Mouse (Mus musculus) frontal cortex, postnatal 10 days (tissue): Measurements from ENCODE around the gene Pcnx3.
"Not testable (repeated sequence)": the region's sequence is repeated elsewhere in the genome, so short reads cannot be mapped to it uniquely, and the experiment has no call there.

ENCODE experiments used
- DNase-seq, 2 experiments: peaks; one replicate each; pipeline ENCODE4 v3.0.0; 2022; ENCODE audit warnings: low spot score in 2 of 2, mixed read lengths in 1 of 2

Pcnx3 gene

GRCm38 (mm10) chr19:5713255-5713654 lies 24.5 kb upstream of the Pcnx3 start:
- no peak for DNase-seq

DNA sequence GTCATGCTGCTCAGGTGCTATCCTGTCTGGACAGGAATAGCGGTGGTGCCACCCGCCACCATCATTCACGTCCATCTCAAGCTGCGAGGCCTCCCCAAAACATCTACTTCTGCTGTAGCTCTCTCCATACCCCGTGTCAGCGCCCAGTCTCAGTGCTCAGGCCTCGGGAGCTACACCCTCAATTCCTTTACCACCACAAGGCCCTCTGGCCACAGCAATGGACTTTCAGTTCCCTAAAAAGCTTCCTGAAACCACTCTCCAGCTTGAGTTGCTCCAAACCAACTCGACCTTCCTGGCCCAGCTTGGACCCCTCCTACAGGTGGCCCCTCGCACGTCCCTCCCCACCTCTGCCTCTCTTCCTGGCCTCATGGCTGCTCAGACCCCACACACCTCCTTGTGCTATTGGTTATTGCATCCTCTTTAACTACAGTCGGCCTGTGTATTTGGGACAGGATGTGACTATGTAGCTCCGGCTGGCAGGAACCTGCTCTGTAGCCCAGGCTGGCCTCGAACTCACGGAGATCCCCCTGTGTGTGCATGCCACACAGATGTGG lies 23.3 kb upstream of the Pcnx3 start:
- DNase-seq = no peak

DNA sequence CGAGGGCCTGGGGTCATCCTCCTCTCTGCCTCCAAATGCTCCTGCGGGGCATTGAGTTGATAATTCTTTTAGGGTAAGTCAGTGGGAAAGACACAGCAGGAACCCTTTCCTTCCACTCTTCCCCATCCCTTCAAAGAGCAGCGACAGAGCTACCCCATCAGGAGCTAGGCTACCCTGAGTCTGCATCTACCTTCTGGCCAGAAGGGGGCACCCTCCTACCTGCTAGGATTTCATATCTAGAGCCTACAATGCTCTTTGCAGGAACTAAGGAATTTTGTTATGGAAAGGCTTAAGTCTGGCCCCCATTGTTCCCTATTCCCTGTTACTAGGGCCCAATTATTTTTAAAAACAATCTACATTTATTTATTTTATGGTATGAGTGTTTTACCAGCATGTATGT lies 22.5 kb upstream of the Pcnx3 start:
- peak in 1 of 2 experiments; percentile 67 for DNase-seq

- no peak for DNase-seq
Observed at GRCm38 (mm10) chr19:5710581-5710980, 21.9 kb upstream of the Pcnx3 start.

- no peak for DNase-seq
Observed at GRCm38 (mm10) chr19:5710068-5710467, 21.4 kb upstream of the Pcnx3 start.

DNA sequence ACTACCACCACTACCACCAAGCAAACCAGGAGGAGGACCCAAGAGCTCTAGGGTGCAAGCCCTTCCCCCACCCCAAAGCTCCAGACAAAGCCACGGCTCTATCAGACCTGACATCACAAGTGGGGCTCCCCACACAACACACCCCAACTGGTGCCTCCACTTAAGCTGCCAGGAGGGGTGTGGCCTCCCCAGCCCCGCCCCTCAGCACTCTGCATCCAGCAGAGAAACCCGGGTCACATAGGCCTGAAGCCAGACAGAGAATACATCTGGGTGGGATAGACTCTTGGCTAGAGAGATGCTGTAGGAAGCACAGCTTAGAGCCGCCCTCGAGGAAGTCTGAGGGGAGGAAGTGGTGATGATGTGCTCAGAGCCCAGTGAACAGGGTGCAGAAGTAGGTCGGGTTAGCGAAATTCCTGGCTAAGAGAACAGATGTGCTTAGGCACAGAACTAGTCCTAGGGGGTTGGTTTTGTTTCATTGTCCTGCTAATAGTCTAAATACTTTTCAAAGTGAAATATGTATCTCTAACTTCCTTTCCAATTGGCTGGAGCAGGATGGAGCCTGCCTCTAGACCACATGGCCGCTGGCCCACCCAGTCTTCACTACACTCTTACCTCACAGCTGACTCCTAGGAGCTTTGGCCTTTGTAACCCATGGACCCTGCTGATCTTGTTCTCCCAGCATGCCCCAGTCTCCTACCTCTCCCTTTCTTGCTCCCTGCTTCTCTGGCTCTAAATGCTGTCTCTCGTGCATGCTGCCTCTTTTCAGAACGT lies 16.3 kb upstream of the Pcnx3 start:
- no peak for DNase-seq

DNA sequence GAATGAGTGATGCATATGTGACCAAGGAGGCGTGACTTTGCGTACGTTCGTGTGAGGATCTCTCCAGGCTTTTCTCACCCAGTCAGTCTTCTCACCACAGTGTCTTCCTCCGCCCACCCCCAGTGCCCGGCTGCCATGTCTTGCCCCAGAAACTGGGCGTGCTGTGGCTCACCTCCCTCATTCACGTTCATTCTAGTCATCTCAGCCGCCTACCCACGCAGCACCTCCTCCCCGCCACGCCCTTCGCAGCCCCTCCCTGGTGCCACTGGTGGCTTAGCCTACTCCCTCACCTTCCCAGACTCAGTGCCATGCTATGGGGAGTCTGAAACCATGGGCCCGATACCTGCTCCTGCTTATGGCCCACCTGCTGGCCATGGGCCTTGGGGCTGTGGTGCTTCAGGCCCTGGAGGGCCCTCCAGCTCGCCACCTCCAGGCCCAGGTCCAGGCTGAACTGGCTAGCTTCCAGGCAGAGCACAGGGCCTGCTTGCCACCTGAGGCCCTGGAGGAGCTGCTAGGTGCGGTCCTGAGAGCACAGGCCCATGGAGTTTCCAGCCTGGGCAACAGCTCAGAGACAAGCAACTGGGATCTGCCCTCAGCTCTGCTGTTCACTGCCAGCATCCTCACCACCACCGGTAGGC lies 15.6 kb upstream of the Pcnx3 start, which contains the start of gene Kcnk7:
Gene Kcnk7 (plus strand): TSS at position 205 of the 638 bp plus-strand sequence.
- no peak for DNase-seq

- no peak for DNase-seq
Observed at GRCm38 (mm10) chr19:5695849-5696462, 7.2 kb upstream of the Pcnx3 start.

DNA sequence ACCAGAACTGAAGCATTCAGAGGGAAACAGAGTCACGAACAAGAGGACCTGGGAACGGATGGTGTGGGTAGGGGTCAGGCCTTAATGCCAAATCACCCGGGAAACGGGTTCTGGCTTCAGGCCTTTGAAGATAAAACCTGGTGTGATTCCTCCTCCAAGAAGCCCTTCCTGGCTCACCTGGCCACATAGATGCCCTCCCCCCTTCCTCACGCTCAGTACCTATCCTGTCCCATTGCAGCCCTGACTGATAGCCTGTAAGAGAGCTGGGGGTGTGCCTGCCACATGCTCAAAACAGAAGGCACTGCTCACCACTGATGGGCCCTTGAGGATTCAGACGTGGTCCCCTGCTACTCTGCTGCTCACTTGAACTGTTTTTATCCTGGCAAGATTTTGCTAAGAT lies 5.1 kb upstream of the Pcnx3 start:
- DNase-seq = no peak

- no peak for DNase-seq
Observed at GRCm38 (mm10) chr19:5692913-5693396, 4.2 kb upstream of the Pcnx3 start.

DNA sequence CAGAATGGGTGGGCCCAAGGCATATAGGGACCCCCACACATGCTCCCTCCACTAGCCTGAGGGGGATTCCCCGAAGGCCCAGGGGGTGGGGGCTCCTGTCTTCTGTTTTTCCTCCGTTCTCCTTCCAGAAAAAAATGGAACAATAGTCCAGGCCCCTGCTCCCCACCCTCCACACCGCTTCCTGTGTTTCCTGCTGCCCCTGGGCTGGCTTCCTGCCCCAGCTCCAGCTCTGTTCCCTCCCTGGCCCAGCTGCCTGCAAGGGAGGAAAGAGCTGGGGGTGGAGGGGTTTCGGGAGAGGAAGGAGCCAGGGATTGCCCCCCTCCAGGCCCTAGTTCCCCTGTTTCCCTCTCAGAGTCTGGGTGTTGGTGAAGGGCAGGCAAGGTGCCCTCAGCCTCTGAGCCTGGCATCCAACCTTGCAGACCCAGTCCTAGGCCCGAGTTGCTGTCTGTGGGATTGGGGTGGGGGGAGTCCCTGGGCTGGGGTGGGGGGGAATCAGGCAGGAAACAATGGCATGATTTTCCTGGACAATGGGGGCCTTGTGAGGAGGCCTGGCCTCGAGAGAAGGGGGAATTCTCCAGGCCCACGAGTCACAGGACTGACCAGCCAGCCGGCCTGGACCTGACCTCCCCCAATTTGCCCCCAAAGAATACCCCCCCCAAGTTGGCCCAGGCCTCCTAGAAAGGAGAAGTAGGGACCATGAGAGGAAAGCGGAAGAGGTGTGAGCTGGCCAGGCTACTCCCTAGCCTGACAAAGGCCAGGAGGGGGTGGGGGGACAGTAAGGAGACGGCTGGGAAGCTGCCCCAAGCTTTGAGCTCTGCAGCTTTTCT lies 3.6 kb upstream of the Pcnx3 start:
- no peak for DNase-seq

GRCm38 (mm10) chr19:5691601-5692000 lies 2.9 kb upstream of the Pcnx3 start:
- DNase-seq = no peak

GRCm38 (mm10) chr19:5690343-5690735 lies 1.6 kb upstream of the Pcnx3 start:
- DNase-seq = no peak

DNA sequence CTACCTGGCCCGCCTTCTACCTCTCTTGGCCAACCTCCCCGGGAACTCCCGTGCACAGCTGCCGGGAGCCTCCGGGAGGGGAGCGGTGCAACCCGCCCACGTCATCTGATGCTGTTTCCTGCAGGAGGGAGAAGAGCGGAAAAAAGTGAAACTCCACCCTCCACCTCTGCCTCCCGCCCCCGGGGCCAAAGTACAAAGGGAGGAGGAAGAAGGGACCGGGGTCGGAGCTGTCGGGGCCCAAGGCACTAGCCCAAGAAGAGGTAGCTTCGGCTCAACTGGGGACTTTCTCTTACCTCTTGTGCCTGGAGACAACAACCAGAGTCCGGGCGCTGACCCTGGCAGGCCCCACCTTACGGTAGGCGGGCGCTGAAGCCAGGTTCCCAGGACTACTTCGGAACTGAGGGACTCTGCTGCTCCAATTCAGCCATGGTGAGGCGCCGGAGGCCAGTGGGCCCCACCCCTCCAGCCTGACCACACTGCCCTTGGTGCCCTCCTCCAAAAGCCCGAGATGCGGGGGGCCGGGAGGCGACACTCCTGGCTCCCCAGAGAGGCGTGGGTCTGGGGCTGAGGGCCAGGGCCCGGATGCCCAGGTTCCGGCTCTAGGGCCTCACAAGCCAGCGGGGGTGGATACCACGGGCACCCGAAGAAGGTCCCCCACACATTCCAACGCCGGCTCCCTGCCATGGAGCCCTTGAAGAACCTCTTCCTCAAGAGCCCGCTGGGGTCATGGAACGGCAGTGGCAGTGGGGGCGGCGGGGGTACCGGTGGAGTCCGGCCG lies 1.0 kb upstream of the Pcnx3 start:
- peak; percentile 74 to 79 for DNase-seq

DNA sequence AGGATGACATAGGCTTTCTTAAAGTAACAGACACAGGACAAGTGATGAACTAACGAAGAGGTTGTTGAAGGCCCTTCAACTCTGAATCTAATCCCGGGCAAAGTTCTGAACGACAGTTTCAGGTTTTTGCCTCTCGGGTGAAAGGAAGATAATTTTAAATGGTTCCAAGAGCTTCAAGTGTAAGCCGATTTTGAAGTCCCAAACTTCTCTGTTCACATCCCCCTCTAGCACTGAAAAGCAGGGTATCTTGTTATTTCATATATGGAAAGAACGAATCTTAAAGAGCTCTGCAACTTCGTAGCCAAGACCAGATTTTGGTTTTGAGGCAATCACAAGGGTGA lies 350 bp upstream of the Pcnx3 start:
- no peak for DNase-seq

GRCm38 (mm10) chr19:5687738-5688137 lies 970 bp downstream of the Pcnx3 start:
- no peak for DNase-seq

GRCm38 (mm10) chr19:5686954-5687353 lies 1.8 kb downstream of the Pcnx3 start:
- not testable (repeated sequence) for DNase-seq

GRCm38 (mm10) chr19:5686437-5686836 lies 2.3 kb downstream of the Pcnx3 start:
- no peak for DNase-seq

DNA sequence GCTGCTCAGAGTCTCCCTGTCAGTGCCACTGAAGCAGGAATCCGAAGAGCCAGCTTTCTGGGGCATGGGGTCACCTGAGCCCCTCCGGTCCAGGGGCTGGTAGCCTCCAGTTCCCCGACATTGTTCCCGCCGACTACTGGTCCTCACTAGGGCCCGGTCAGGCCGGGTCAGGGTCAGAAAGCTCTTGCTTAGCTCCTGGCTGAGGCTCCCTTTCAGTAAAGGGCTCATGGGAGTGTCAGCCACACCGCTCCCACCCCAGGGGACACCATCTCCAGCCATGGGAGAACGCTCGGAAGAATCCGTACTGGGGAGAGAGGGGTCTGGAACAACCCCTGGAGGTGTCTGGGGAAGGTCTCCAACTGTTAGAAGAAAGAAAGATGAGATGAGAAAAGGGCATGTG lies 2.8 kb downstream of the Pcnx3 start:
- no peak for DNase-seq

DNA sequence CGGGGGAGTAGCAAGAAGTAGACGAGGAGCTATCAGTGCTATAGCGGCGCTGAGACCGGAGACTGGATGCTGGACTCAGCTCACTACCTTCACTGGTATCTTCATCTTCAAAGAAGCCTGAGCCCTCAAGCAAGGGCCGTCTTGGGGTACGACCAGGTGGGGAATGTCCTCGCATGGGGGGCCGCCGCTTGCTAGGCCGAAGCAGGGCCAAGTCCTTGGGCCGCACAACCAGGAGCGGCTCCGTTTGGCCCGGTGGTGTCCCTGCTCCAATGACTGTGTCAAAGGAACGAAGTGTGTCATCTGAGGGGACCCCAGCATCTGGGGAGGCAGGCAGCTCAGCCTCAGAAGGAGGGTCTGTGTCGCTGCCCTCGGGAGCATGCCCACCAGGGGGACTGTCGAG lies 3.3 kb downstream of the Pcnx3 start:
- DNase-seq = no peak

GRCm38 (mm10) chr19:5684985-5685384 lies 3.7 kb downstream of the Pcnx3 start:
- no peak for DNase-seq
